Mouse (Mus musculus) midbrain, embryonic 13.5 days (tissue): ENCODE measurements around the gene Nfs1. TPM values are rescaled to one million over a fixed set of nuclear protein-coding genes. Genes with fewer than 3 reads are reported as not detected.

ENCODE experiments used
- ATAC-seq: fragments of 200-750 bp; cut with Nextera tagmentation; 2 replicates; pipeline ENCODE4 v1.8.0; 2017; ENCODE audit warnings: mild to moderate bottlenecking, moderate TSS enrichment, moderate library complexity
- H3K27ac ChIP-seq: fragments of 300-500 bp; sonication (generic); 2 replicates; pipeline ENCODE4 v1.5.1; 2015; ENCODE audit warnings: inconsistent platforms, mild to moderate bottlenecking, moderate library complexity
- H3K27me3 ChIP-seq: fragments of 300-500 bp; sonication (generic); 2 replicates; pipeline ENCODE4 v1.6.1; 2015; ENCODE audit warnings: mild to moderate bottlenecking, inconsistent platforms
- H3K36me3 ChIP-seq: fragments of 300-500 bp; sonication (generic); 2 replicates; pipeline ENCODE4 v1.6.1; 2015; ENCODE audit warnings: mild to moderate bottlenecking, inconsistent platforms
- H3K4me1 ChIP-seq: fragments of 300-500 bp; sonication (generic); replicated peaks from 2 replicates; pipeline ENCODE4 v1.6.1; 2015; ENCODE audit warnings: inconsistent platforms
- H3K4me2 ChIP-seq: fragments of 300-500 bp; sonication (generic); replicated peaks from 2 replicates; pipeline ENCODE4 v1.6.1; 2015; ENCODE audit warnings: moderate library complexity, mild to moderate bottlenecking, inconsistent platforms
- H3K4me3 ChIP-seq: fragments of 300-500 bp; sonication (generic); replicated peaks from 2 replicates; pipeline ENCODE4 v1.5.1; 2015; ENCODE audit warnings: mild to moderate bottlenecking, inconsistent platforms
- H3K9ac ChIP-seq: fragments of 300-500 bp; sonication (generic); replicated peaks from 2 replicates; pipeline ENCODE4 v1.6.1; 2015; ENCODE audit warnings: mild to moderate bottlenecking, inconsistent platforms
- H3K9me3 ChIP-seq: fragments of 300-500 bp; sonication (generic); 2 replicates; pipeline ENCODE4 v1.6.1; 2016; ENCODE audit warnings: mild to moderate bottlenecking, inconsistent platforms
- WGBS: fragments of 180-500 bp; shearing (Covaris S2); methylation state at CpG from one replicate; pipeline ENCODE4 v1.1.7; 2015; 5-methylcytosine and 5-hydroxymethylcytosine counted together
- polyA plus RNA-seq: library from polyadenylated mRNA; unstranded; fragments of >200 nt; fragmentation: Nextera tagmentation; extraction: Ambion mirVana; gene quantifications from 2 replicates; pipeline ENCODE4 v1.2.1, GENCODE M21; 2015

The Nfs1 gene
- polyA plus RNA-seq, 1 experiment from 2014 or later = 29.5 TPM

DNA sequence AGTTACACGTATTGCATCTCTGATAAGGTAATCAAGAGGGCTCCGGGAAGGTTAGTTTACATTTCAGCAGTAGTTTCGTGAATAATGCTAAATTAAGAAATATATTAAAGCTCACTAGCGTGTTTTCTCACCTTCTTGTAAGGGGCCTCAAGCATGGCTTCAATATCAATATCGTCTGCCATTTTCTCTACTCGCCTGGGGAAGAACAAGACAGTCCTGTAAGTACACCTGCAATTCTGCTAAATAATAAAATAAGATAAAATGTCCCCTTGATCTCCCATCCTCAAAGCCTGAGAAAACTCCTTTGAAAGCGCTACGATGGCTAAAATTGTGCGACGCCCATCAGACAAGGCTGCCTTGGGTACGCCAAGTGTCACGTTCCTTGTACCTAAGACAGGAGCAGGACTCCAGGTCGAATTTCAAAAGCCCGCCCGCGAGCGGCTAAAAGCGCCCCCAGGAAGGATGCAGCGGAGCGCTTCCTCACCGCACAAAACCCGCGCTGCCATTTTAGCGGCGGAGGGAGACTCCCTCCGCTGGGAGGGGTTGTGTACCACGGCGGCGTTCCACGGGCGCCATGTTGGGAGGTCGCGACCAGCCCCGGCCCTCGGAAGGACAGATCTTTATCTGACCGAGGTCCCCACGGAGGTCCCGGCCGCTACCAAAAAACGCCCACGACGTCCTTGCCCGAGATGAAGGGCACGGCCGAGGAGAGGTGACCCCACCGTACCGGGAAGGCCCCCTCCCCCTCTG, 35.2 kb upstream of the Nfs1 start:
- 2% methylated on average over 47 of the region's 47 CpGs for WGBS
- no peaks in the 10 kb centered on the region for H3K9me3 ChIP-seq
- H3K27me3 ChIP-seq = no peaks in the 10 kb centered on the region
- peak; percentile 27 for ATAC-seq
- peaks cover 20% of the 10 kb centered on the region for H3K36me3 ChIP-seq
- peak overlapping the region; percentile 88 for H3K4me2 ChIP-seq
- H3K4me1 ChIP-seq = peaks cover 43% of the 10 kb centered on the region
- H3K27ac ChIP-seq = peak overlapping the region; percentile 98
- H3K9ac ChIP-seq = peak overlapping the region; percentile 100
- H3K4me3 ChIP-seq = peak overlapping the region; percentile 99

DNA sequence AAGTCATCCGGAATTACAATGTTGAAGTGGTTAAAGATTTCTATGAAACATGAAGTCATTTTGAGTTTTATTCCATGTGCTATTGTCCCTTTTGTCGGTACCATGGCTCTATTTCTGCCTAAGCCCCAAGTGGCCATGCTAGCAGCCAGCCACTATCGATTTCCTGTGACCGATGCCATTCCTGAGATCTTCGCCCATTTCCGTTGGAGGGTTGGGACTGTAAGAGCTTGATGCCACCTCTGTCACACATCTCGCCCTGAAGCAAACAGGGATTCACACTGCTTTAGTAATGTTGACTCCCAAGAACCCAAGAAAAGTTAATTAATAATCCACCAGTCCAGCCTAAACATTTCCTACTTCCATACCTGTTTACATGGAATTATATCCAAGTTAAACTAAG, 33.7 kb upstream of the Nfs1 start:
- H3K27ac ChIP-seq = no peak overlapping the region
- H3K4me1 ChIP-seq = peaks cover 47% of the 10 kb centered on the region
- no peaks in the 10 kb centered on the region for H3K9me3 ChIP-seq
- H3K36me3 ChIP-seq = peaks cover 31% of the 10 kb centered on the region
- no peak overlapping the region for H3K9ac ChIP-seq
- WGBS = 79% methylated on average over 7 of the region's 7 CpGs
- H3K4me2 ChIP-seq = peak overlapping the region; percentile 46
- no peaks in the 10 kb centered on the region for H3K27me3 ChIP-seq
- ATAC-seq = no peak
- peak overlapping the region; percentile 99 for H3K4me3 ChIP-seq

DNA sequence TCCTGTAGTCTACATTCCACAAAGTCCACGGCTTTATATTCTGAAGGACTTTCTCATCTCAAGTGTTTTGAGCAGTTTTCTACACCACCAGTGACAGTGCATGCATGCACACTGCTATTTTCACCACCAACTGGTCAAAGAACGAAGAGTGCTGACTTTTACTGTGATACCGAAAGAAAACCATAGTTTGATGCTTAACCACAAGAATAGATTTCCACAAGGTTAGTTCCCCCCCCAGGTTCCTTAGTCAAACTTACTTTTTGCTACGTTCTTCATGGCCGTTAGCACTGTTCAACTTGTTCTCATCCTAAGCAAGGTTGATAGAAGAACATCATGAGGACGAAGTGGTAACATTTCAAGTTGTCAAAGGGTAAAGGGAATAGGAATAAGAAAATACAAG, 33.1 kb upstream of the Nfs1 start:
- no peak overlapping the region for H3K4me3 ChIP-seq
- peaks cover 47% of the 10 kb centered on the region for H3K4me1 ChIP-seq
- peaks cover 35% of the 10 kb centered on the region for H3K36me3 ChIP-seq
- H3K27me3 ChIP-seq = no peaks in the 10 kb centered on the region
- no peak overlapping the region for H3K9ac ChIP-seq
- no peaks in the 10 kb centered on the region for H3K9me3 ChIP-seq
- ATAC-seq = no peak
- H3K4me2 ChIP-seq = 0 out of 2 replicates have a peak overlapping the region, but pooled peaks have one; percentile 7
- H3K27ac ChIP-seq = no peak overlapping the region
- 91% methylated on average over 6 of the region's 6 CpGs for WGBS

DNA sequence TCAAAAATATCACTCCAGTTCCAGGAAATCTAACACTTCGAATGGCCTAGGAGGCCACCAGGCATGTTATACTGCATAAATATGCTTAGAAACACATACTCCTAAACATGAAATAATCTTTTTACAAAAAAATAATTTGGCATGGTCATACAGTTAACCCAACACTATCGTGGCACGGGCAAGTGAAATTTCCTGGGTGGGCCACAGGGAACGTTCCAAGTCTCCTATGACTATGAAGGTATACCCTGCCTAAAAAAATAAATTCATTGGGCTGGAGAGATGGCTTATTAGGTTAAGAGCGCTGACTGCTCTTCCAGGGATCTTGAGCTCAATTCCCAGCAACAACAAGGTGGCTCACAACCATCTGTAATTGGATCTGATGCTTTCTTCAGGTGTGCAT, 22.6 kb upstream of the Nfs1 start:
- Histone ChIP-seq H3K4me1 (no peaks in the 10 kb centered on the region), H3K36me3 (peaks cover 82% of the 10 kb centered on the region), H3K4me3 (no peak overlapping the region), H3K9ac (no peak overlapping the region), H3K27me3 (no peaks in the 10 kb centered on the region), H3K9me3 (no peaks in the 10 kb centered on the region), H3K27ac (no peak overlapping the region), H3K4me2 (no peak overlapping the region)
- ATAC-seq = no peak
- 98% methylated on average over 5 of the region's 5 CpGs for WGBS

DNA sequence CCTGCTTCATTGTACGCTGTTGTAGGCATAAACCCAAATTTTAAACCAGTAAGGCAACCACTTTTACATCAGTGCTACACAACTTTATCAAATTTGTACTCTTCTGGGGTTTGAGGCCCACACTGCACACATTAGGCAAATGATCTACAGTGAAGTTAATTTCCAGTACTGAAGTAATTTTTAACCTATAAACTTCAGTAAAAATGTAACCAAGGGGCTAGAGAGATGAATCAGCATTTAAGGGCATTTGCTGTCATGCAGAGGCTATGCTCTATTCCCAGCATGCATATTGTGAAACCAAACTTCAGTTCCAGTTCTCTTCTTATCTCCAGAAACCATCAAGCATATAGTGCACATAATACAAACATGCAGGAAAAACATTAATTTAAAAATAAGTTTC, 21.5 kb upstream of the Nfs1 start:
- no peaks in the 10 kb centered on the region for H3K4me1 ChIP-seq
- no peaks in the 10 kb centered on the region for H3K9me3 ChIP-seq
- H3K27ac ChIP-seq = no peak overlapping the region
- no peaks in the 10 kb centered on the region for H3K27me3 ChIP-seq
- H3K36me3 ChIP-seq = peaks cover 77% of the 10 kb centered on the region
- 94% methylated on average over 1 of the region's 1 CpGs for WGBS
- no peak overlapping the region for H3K4me2 ChIP-seq
- H3K4me3 ChIP-seq = no peak overlapping the region
- ATAC-seq = no peak
- no peak overlapping the region for H3K9ac ChIP-seq

DNA sequence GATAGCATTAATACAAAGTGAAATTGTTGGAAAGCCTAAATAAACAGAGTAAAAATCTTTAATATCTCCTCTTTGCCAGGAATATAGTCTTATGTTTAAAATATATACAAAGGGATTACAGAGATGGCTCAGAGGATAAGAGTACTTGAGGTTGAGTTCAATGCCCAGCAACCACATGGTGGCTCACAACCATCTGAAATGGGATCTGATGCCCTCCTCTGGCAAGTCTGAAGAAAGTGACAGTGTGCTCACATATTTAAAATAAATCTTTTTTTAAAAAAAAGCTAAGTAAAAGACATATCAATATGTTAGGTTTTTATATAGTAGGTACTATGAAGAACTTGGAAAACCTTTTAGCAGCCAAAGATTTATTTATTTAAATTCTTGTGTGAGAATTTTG, 7.6 kb upstream of the Nfs1 start:
- H3K27ac ChIP-seq = no peak overlapping the region
- no peaks in the 10 kb centered on the region for H3K9me3 ChIP-seq
- H3K4me1 ChIP-seq = no peaks in the 10 kb centered on the region
- peaks cover 56% of the 10 kb centered on the region for H3K36me3 ChIP-seq
- H3K9ac ChIP-seq = no peak overlapping the region
- no peak overlapping the region for H3K4me2 ChIP-seq
- ATAC-seq = no peak
- no peaks in the 10 kb centered on the region for H3K27me3 ChIP-seq
- H3K4me3 ChIP-seq = no peak overlapping the region

DNA sequence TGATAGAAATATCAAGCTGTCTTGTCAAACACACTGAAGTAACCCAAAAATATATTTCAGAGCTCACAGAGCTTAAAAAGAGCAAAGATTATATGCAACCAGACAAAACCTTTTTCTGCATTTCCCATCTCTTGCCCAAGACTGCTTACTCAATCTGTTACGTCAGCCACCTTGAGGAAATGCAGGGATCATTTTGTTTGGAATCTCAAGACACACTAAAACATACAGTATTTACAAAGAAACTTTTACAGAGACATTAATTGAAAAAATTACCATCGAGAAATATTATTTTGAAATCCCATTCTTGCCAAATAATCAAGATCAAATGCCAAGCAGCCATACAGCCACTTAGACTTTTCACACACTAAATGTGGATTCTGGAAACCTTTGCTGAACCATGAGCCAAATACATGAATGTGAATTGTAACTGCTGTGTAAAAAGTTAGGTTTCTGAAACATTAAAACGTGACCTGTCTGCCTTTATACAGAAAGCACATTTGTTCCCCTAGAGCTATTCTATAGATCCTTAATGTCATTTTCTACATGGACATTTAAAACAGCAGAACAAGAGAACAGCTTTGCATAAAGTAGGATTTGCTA, 3.4 kb upstream of the Nfs1 start:
- Histone ChIP-seq H3K4me2 (no peak overlapping the region), H3K9ac (no peak overlapping the region), H3K4me3 (no peak overlapping the region), H3K36me3 (peaks cover 34% of the 10 kb centered on the region), H3K27ac (no peak overlapping the region), H3K4me1 (peaks cover 19% of the 10 kb centered on the region), H3K9me3 (no peaks in the 10 kb centered on the region), H3K27me3 (no peaks in the 10 kb centered on the region)
- 88% methylated on average over 3 of the region's 3 CpGs for WGBS
- no peak for ATAC-seq

DNA sequence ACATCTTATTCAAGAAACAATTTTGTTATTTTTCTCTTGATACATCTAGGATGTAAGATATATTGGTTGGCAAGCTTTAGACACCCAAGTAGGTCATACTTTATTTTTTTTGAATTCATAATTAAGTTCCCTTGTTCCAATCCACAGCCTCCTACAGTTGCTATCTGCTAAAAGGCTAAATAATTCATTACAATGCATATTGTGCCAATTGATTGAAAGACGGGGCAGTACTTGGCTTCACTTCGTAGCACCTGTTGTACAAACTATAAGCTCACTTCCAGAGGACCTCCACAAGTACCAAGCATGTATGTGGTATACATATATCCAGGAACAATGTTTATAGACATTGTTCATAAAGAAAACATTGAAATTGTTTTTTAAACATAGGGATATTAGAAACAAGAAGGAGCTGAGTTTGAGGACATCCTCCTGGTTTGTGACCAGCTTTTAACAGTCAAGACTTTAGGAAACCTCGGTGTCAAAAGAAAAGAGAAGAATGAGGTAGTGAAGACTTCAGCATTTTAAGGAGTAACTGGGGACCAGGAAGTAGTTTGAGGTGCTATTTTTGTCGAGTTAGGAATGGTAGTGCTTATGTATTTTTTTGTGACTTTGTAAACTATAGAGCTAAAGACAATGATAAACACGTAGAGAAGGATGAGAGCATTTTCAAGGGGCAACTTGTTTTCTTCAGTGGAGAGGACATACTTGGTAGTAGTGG, 2.4 kb upstream of the Nfs1 start:
- peaks cover 34% of the 10 kb centered on the region for H3K36me3 ChIP-seq
- WGBS = 73% methylated on average over 5 of the region's 5 CpGs
- no peaks in the 10 kb centered on the region for H3K27me3 ChIP-seq
- H3K9me3 ChIP-seq = no peaks in the 10 kb centered on the region
- no peak overlapping the region for H3K27ac ChIP-seq
- H3K4me3 ChIP-seq = no peak overlapping the region
- H3K4me2 ChIP-seq = no peak overlapping the region
- no peak overlapping the region for H3K9ac ChIP-seq
- H3K4me1 ChIP-seq = peaks cover 19% of the 10 kb centered on the region
- no peak for ATAC-seq

DNA sequence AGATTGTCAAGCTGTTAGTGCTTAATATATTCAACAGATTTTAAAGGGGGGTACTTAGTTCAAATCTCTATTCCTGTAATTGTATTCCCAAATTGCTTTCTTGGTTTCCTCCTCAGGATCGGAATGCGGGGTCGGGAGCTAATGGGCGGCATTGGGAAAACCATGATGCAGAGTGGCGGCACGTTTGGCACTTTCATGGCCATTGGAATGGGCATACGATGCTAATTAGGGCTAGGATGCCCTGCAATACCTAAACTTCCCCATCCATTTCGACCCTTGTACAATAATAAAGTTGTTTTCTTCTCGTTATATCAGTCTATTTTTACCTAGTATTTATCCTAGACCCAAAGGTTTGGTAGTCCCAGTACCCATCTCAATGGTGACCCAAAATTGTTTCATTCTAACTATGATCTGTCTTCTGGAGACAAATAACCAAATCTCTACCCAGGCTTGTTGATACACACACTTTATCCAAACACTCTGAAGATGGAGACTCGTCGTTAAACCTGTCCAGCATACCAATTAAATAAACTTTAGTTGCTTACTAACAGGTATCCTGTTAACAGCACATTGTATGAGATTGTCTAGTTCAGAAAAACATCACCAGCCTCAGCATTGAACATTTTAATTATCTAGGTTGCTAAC, 1.6 kb upstream of the Nfs1 start:
- H3K4me1 ChIP-seq = peaks cover 19% of the 10 kb centered on the region
- no peaks in the 10 kb centered on the region for H3K27me3 ChIP-seq
- H3K9ac ChIP-seq = no peak overlapping the region; the same call in 1 of the 2 replicates
- H3K36me3 ChIP-seq = peaks cover 36% of the 10 kb centered on the region
- peak overlapping the region; percentile 76 for H3K4me2 ChIP-seq
- WGBS = 63% methylated on average over 11 of the region's 11 CpGs
- ATAC-seq = no peak
- no peaks in the 10 kb centered on the region for H3K9me3 ChIP-seq
- H3K4me3 ChIP-seq = peak overlapping the region; percentile 85; the same call in 1 of the 2 replicates
- H3K27ac ChIP-seq = no peak overlapping the region

DNA sequence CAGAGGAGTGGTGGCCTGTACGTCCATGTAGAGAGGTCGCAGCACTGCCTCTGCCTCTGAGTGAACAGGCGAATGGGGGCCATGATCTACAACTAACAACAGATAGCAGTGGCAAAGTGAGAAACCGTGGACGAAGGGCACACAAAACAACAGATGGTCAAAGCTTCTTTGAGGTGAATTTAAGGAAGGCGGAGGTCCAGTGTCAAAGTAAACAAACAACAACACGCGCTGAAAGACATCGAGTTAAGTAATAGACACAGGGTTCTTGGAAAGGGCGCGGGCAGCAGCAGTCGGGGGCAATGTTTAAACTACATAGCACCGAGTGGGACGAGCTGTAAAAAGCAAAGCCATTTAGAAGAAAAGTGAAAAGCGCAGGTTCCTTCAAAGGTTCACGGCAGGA, 619 bp downstream of the Nfs1 start:
- Histone ChIP-seq H3K4me3 (peak overlapping the region; percentile 85), H3K9ac (peak overlapping the region; percentile 88), H3K27me3 (no peaks in the 10 kb centered on the region), H3K27ac (peak overlapping the region; percentile 97), H3K4me1 (peaks cover 19% of the 10 kb centered on the region), H3K9me3 (no peaks in the 10 kb centered on the region), H3K4me2 (peak overlapping the region; percentile 76), H3K36me3 (peaks cover 24% of the 10 kb centered on the region)
- peak; percentile 1; the same call in 1 of the 2 replicates for ATAC-seq
- 2% methylated on average over 16 of the region's 16 CpGs for WGBS

DNA sequence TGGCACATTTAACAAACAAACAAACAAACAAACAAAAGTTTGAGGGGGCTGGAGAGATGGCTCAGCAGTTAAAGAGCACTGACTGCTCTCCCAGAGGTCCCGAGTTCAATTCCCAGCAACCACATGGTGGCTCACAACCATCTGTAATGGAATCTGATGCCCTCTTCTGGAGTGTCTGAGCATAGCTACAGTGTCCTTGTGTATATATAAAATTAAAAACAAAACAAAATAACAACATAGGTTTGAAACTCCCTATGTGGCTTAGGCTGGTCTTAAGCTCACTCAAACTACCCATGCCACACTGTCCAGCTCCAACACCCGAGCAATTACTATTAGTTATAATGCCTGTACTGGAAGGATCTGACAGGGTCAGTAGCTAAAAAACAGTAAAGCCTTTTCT, 1.2 kb downstream of the Nfs1 start:
- no peak overlapping the region for H3K27ac ChIP-seq
- H3K9ac ChIP-seq = peak overlapping the region; percentile 88; the same call in 1 of the 2 replicates
- ATAC-seq = no peak
- peaks cover 20% of the 10 kb centered on the region for H3K36me3 ChIP-seq
- no peaks in the 10 kb centered on the region for H3K27me3 ChIP-seq
- H3K9me3 ChIP-seq = no peaks in the 10 kb centered on the region
- peaks cover 19% of the 10 kb centered on the region for H3K4me1 ChIP-seq
- H3K4me3 ChIP-seq = peak overlapping the region; percentile 85
- peak overlapping the region; percentile 76 for H3K4me2 ChIP-seq
- 87% methylated on average over 2 of the region's 2 CpGs for WGBS

DNA sequence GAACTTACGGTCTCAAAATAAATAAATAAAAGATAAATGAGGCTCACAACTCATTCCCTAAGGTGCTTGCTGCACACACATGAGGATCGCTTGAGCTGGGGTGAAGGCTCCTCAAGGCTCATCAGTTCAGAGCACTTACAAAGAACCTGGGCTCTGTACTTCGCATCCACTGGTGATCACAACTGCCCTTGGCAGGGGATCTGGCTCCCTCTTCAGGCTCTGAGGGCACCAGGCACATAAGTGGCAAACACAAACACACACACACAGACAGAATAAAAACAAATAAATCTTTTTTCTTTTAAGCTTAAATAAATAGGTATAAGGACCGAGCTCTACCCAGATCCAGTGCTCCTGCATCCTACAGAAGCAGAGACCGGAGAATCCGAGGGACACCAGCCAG, 8.3 kb downstream of the Nfs1 start:
- Histone ChIP-seq H3K4me1 (no peaks in the 10 kb centered on the region), H3K27ac (no peak overlapping the region), H3K9ac (no peak overlapping the region), H3K4me2 (no peak overlapping the region), H3K27me3 (no peaks in the 10 kb centered on the region), H3K9me3 (no peaks in the 10 kb centered on the region), H3K4me3 (no peak overlapping the region), H3K36me3 (peaks cover 23% of the 10 kb centered on the region)
- WGBS = 84% methylated on average over 6 of the region's 6 CpGs
- ATAC-seq = no peak
